Mouse (Mus musculus) heart, adult 2 months (tissue): Measurements from ENCODE around the gene Reck. TPM values are rescaled to one million over a fixed set of nuclear protein-coding genes. Genes with fewer than 3 reads are reported as not detected.

ENCODE experiments used
- DNase-seq, 2 experiments: peaks; one replicate each; pipeline ENCODE4 v3.0.0; 2021
- H3K27ac ChIP-seq: fragments of 200-600 bp; 2 replicates; pipeline ENCODE4 v1.8.1; 2022
- H3K27me3 ChIP-seq: fragments of 200-500 bp; 2 replicates; pipeline ENCODE4 v1.6.1; 2012; ENCODE audit warnings: mild to moderate bottlenecking, low read length, inconsistent platforms, mixed read lengths; ENCODE audit not compliant: control insufficient read depth, insufficient read depth
- H3K36me3 ChIP-seq: fragments of 200-500 bp; 2 replicates; pipeline ENCODE4 v1.6.1; 2012; ENCODE audit warnings: low read length, inconsistent platforms; ENCODE audit not compliant: control insufficient read depth, insufficient read depth
- H3K4me1 ChIP-seq: fragments of 200-500 bp; 2 replicates; pipeline ENCODE4 v1.6.1; 2011; ENCODE audit warnings: low read length; ENCODE audit not compliant: control insufficient read depth, insufficient read depth
- H3K4me3 ChIP-seq: fragments of 200-600 bp; 2 replicates; pipeline ENCODE4 v1.8.1; 2022
- H3K79me2 ChIP-seq: fragments of 200-500 bp; replicated peaks from 2 replicates; pipeline ENCODE4 v1.6.1; 2012; ENCODE audit warnings: mild to moderate bottlenecking, inconsistent platforms, low read length, moderate library complexity, mixed read lengths; ENCODE audit not compliant: control insufficient read depth, insufficient read depth
- H3K9ac ChIP-seq: fragments of 200-500 bp; 2 replicates; pipeline ENCODE4 v1.6.1; 2012; ENCODE audit warnings: low read depth, mild to moderate bottlenecking, control low read depth, inconsistent platforms, low read length, mixed read lengths
- CTCF ChIP-seq: fragments of 200-600 bp; IDR thresholded peaks from 2 replicates; pipeline ENCODE4 v1.8.1; 2022; ENCODE audit warnings: antibody characterized with exemption, mild to moderate bottlenecking, moderate library complexity
- EP300 ChIP-seq: fragments of 200-500 bp; IDR thresholded peaks from 2 replicates; pipeline ENCODE4 v1.6.1; 2011; ENCODE audit warnings: low read depth, low read length, control low read depth; ENCODE audit not compliant: insufficient read depth
- POLR2A ChIP-seq: fragments of 200-500 bp; IDR thresholded peaks from 2 replicates; pipeline ENCODE4 v1.6.1; 2011; ENCODE audit warnings: mild to moderate bottlenecking, low read depth, low read length, control low read depth; ENCODE audit not compliant: insufficient read depth
- WGBS: fragments of 180-500 bp; shearing (Covaris S2); methylation state at CpG from one replicate; pipeline ENCODE4 v1.1.7; 2018; 5-methylcytosine and 5-hydroxymethylcytosine counted together
- intact Hi-C: fragments of 180-260 bp; cut with DNase I; formaldehyde crosslinking; loops from one replicate; pipeline ENCODE4 v1.15.1; 2025
- polyA plus RNA-seq: library from polyadenylated mRNA; depleted of rRNA; stranded (reverse); fragments of >200 nt; gene quantifications from 2 replicates; pipeline ENCODE4 v1.2.3, GENCODE M21; 2012
- total RNA-seq, 2 experiments: library from RNA; stranded (reverse); gene quantifications; 2 replicates each; pipeline ENCODE4 v1.2.3; 2021

Gene Reck
- total and polyA plus RNA-seq, 3 experiments: 5.4 to 6.4 (median 5.6) TPM

- no peak for DNase-seq
- Histone ChIP-seq H3K79me2 (no peaks in the 10 kb centered on the region), H3K4me3 (no peak within 1 kb of the TSS), H3K27ac (no peak within 1 kb of the TSS), H3K36me3 (no peaks in the 10 kb centered on the region), H3K9ac (no peak within 1 kb of the TSS), H3K4me1 (no peaks in the 10 kb centered on the region), H3K27me3 (no peaks in the 10 kb centered on the region)
- no peak for TF ChIP-seq CTCF
- TF ChIP-seq EP300: no peak
- intact Hi-C loops: no loop called here
- 75% methylated on average over 1 of the region's 1 CpGs for WGBS
Observed at GRCm38 (mm10) chr4:43840101-43840500, 35.2 kb upstream of the Reck start, which contains the start of gene Olfr157. TSS of gene Olfr157 (minus strand) at chr4:43840201.

- H3K36me3 ChIP-seq: no peaks in the 10 kb centered on the region
- DNase-seq: no peak
- no peaks in the 10 kb centered on the region for H3K4me1 ChIP-seq
- H3K4me3 ChIP-seq: no peak within 1 kb of the TSS
- H3K27me3 ChIP-seq: no peaks in the 10 kb centered on the region
- WGBS: 85% methylated on average over 6 of the region's 6 CpGs
- TF ChIP-seq POLR2A (no peak), CTCF (no peak), EP300 (no peak)
- intact Hi-C loops: no loop called here
- no peak within 1 kb of the TSS for H3K27ac ChIP-seq
- H3K79me2 ChIP-seq: no peaks in the 10 kb centered on the region
- H3K9ac ChIP-seq: no peak within 1 kb of the TSS
Observed at GRCm38 (mm10) chr4:43851265-43851664, 24.1 kb upstream of the Reck start, which contains the start of gene Olfr155. TSS of gene Olfr155 (plus strand) at chr4:43851565.

DNA sequence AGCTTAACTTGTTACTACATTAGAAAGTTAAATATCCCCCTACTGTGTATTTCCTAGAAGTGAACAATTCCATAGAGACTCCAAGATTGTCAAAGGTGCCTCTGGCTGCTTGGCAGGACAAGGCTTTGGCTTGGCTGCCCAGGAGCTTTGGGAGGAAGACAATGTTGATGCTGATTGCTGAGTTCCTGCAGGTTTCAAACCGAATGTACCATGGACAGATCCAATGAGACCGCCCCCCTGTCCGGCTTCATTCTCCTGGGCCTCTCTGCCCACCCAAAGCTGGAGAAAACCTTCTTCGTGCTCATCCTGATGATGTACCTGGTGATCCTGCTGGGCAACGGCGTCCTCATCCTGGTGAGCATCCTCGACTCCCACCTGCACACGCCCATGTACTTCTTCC, 21.2 kb upstream of the Reck start:
- Histone ChIP-seq H3K79me2 (no peaks in the 10 kb centered on the region), H3K27me3 (no peaks in the 10 kb centered on the region), H3K27ac (no peak overlapping the region), H3K36me3 (no peaks in the 10 kb centered on the region), H3K4me3 (no peak overlapping the region), H3K4me1 (no peaks in the 10 kb centered on the region), H3K9ac (no peak overlapping the region)
- no peak for TF ChIP-seq EP300
- no peak for TF ChIP-seq CTCF
- intact Hi-C loops: no loop called here
- DNase-seq: no peak
- 64% methylated on average over 8 of the region's 8 CpGs for WGBS

DNA sequence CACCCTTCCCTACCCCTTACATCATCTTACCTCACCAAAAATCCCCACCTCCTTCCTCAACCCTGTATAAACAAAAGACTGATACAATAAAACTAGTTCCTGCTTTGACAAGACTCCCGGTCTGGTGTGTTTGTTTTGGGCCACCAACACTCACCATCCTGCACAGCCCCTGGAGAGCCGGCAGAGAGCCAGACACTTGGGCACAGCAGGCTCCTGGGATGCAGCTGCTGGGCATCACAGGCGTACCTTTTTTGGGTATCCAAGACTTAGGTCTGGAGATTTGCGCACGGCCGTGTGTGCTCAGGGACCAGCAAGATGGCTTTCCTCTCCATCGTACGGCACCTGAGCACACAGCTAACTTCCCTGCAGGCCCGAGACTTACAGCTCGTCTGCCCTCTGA, 15.4 kb upstream of the Reck start:
- WGBS: 78% methylated on average over 10 of the region's 10 CpGs
- Histone ChIP-seq H3K79me2 (no peaks in the 10 kb centered on the region), H3K27me3 (no peaks in the 10 kb centered on the region), H3K4me1 (peaks cover 1% of the 10 kb centered on the region), H3K27ac (no peak overlapping the region), H3K9ac (no peak overlapping the region), H3K36me3 (no peaks in the 10 kb centered on the region), H3K4me3 (no peak overlapping the region)
- intact Hi-C loops: loop anchor here (2.0 to 10.0 kb wide), 3 partner anchors 137 to 425 kb away; partner anchors contain the start of gene Npr2
- TF ChIP-seq CTCF (no peak), POLR2A (no peak), EP300 (no peak)
- DNase-seq: no peak

DNA sequence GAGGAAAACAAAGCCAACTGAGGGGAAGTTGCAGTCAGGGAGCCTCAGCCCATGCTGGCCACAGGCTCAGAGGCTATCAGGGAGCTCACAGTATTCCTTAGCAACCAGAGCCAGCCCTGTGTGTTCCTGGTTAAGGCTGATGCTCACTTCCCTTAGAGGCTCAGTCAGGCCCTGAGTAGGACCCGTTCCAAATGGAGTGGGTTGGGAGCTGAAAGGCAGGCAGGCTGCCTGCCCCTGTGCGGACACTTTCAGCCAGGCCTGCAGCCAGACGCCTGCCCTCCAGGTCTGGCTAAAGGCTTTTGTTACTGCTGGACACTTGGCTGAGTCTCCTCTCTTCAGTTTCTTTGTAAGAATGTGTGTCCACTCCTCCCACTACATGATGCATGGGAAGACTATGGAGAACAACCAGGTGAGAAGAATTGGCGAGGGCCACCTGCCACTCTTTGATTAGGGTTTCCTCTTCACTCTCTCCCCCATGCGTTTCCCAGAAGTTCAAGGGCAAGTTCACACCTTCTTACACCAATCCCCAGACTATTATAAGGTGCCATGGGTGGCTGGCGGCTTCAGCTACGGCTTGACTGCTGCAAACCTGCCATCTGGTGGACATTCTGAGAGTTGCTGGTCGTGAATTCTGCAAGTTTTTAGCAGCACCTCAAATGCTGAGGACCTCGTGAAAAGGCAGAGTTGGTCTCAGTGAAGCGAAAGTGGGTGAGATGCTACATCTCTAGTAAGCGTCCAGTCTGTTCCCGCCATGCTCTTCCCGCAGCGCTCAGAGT, 14.4 kb upstream of the Reck start:
- Histone ChIP-seq H3K9ac (no peak overlapping the region), H3K79me2 (no peaks in the 10 kb centered on the region), H3K4me3 (no peak overlapping the region), H3K27ac (no peak overlapping the region), H3K4me1 (peaks cover 1% of the 10 kb centered on the region), H3K36me3 (no peaks in the 10 kb centered on the region), H3K27me3 (no peaks in the 10 kb centered on the region)
- peak; percentile 61 to 77 for DNase-seq
- intact Hi-C loops: loop anchor here (1.0 to 10.0 kb wide), 5 partner anchors 98 to 426 kb away; partner anchors contain the start of gene Npr2
- TF ChIP-seq EP300 (peak; percentile 81), CTCF (peak; percentile 89), POLR2A (no peak)
- 10% methylated on average over 14 of the region's 14 CpGs for WGBS

DNA sequence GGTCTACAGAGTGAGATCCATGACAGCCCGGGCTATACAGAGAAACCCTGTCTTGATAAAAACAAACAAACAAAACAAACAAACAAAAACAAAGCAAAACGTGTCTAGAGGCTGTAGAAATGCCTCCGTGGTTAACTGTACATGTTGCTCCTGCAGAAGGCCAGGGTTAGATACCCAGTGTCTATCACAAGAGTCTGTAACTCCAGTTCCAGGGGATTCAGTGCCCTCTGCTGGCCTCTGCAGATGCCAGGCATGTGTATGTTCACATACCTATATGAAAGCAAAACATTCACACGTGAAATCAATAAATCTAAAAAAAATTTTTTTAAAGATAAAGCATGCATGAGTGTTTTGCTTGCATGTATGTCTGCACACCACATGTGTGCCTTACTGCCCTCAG, 12.0 kb upstream of the Reck start:
- WGBS: 69% methylated on average over 4 of the region's 4 CpGs
- Histone ChIP-seq H3K27me3 (no peaks in the 10 kb centered on the region), H3K4me3 (no peak overlapping the region), H3K36me3 (no peaks in the 10 kb centered on the region), H3K27ac (no peak overlapping the region), H3K79me2 (no peaks in the 10 kb centered on the region), H3K4me1 (peaks cover 1% of the 10 kb centered on the region), H3K9ac (no peak overlapping the region)
- DNase-seq: no peak
- TF ChIP-seq CTCF (no peak), POLR2A (no peak), EP300 (no peak)
- intact Hi-C loops: loop anchor here (10.0 kb wide), 2 partner anchors 228 to 428 kb away; partner anchors contain the start of gene Npr2
